Mouse (Mus musculus): ENCODE data around the gene Krba1. TPM values are rescaled to one million over a fixed set of nuclear protein-coding genes. Genes with fewer than 3 reads are reported as not detected.

Gene Krba1
- total RNA-seq, 1 experiment from 2014 or later: 26.3 TPM

GRCm38 (mm10) chr6:48448527-48448926 lies 53.1 kb downstream of the Krba1 start:
- no peak for DNase-seq

- no peak for DNase-seq
Observed at GRCm38 (mm10) chr6:48452151-48452550, 56.8 kb downstream of the Krba1 start.

- DNase-seq: no peak
Observed at GRCm38 (mm10) chr6:48452771-48453170, 57.4 kb downstream of the Krba1 start.

- no peak for DNase-seq
Observed at GRCm38 (mm10) chr6:48464966-48465679, 69.7 kb downstream of the Krba1 start.

- no peak for DNase-seq
Observed at GRCm38 (mm10) chr6:48466715-48467114, 71.3 kb downstream of the Krba1 start.

- no peak for DNase-seq
Observed at GRCm38 (mm10) chr6:48467490-48467889, 72.1 kb downstream of the Krba1 start.

Small RNA genes lying within 50 kb of the gene (microRNA-seq; reads per million reads assigned to microRNA genes)
- gene Gm24325: 0 reads per million in 2 experiments

Other genes with a start within 250 kb of the Krba1 start
- gene Zfp467, start 50.2 kb downstream of the Krba1 start, total RNA-seq (2021): 41.5 and 42.1 TPM in 2 replicates
- 2.6 TPM in 2 replicates for gene Sspo, start 52.6 kb downstream of the Krba1 start, total RNA-seq (2021)
- 41.8 and 45.7 TPM in 2 replicates for gene Atp6v0e2, start 142.0 kb downstream of the Krba1 start, total RNA-seq (2021)
- gene Lrrc61, start 159.2 kb downstream of the Krba1 start, total RNA-seq (2021): 26.1 and 28.7 TPM in 2 replicates
- gene Rarres2, start 177.2 kb downstream of the Krba1 start, total RNA-seq (2021): 74.2 and 241 TPM in 2 replicates
- gene Gm45021, start 194.0 kb downstream of the Krba1 start, total RNA-seq (2021): not detected in 2 replicates
- gene Repin1, start 198.3 kb downstream of the Krba1 start, total RNA-seq (2021): 42.8 TPM in 2 replicates
- gene Gm44965, start 198.4 kb downstream of the Krba1 start, total RNA-seq (2021): not detected in 2 replicates
- gene Zfp775, start 206.5 kb downstream of the Krba1 start, total RNA-seq (2021): 7.7 and 8.9 TPM in 2 replicates
- 1.8 and 3.1 TPM in 2 replicates for gene AI854703, start 231.2 kb downstream of the Krba1 start, total RNA-seq (2021)

Data from adrenal gland, postnatal 14 days (tissue).